Mouse (Mus musculus): ENCODE measurements around the gene Klhl35.

Klhl35 gene

DNA sequence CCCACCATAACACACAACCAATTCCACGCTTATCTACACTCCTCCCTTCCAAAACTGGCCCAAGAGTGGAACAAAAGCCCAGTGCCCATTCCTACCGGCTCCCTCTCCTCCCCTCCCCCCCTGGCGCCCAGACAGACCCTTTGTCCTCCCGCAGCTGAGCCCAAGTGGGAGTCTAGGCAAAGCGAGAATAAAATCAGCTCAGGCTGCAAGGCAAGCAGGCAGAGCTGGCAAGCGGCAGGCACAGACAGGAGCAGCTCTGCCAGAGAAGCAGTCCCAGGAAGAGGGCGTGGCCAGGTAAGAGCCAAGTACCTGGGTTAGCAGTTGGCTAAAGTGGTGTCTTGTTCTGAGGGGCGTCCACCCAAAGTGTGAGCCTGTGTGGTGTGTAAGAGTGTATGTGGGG lies at the start of gene Klhl35:
TSS of gene Klhl35 (plus strand) at position 194 of the 400 bp plus-strand sequence.
- DNase-seq (ENCODE audit: low spot score) = no peak

DNA sequence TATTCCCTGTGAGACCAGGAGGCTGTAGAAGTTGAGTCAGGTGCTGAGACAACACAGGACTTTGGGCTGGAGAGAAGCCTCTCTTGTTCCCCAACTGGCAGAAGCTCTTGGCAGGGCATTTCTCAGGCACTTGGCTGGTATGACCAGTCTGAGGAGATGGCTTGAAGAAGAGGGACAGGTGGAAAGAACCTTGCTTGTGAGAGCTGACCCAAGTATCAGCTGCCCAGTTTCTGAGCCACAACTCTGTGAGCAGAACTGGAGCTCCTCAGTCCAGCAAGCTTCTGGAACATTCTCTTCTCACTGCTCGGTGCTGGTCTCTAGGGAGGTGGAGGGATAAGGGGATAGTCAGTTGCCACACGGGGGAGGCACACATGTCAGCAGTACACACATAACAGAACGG lies 46.5 kb upstream of the Klhl35 start:
- DNase-seq (ENCODE audit: low spot score) = no peak

DNA sequence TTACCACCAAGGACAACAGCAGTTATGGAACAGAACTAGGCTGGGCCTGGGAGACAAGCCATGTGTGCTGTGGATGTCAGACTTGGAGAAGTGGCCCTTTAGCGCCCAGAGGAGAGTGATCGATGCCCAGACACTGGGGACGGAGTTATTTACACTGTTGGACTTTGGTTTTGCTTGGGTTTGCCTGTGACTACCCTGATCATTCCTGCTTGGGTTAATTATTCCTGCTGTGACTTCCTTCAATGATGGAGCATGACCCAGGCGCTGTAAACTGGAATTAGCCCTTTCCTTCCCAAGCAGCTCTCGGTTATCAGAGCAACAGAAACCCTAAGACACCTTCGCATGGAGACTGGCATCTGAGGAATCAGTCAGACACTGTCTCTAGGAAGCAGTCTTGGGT lies 44.8 kb upstream of the Klhl35 start:
- no peak for DNase-seq (ENCODE audit: low spot score)

DNA sequence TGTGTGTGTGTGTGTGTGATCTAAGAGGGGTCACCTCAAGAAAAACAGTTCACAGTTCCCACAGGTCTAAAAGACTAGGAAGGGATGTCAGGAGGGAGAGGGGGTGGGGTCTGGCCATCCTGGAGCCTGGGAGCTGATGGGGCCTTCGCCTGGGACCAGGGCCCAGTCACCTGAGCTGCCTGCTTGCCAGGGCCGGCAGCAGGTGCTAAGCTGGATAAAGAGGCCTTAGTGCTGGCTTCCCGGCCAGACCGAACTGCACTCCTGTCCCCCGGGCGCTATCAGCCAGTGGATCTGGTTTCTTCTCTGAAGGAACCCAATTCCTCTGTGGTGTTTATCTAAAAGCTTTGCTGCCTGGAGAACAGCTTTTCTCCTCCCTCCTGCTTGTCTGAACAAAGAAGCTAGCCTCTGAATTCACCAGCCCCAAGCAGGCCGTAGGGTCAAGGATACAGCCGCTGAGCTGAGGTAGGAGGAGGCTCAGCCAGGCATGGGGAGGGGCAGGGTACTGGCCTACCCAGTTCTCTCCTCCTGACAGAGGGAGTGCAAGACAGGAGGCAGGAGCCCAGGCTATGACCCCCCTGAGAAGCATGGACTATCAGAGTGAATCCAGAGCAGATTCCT lies 41.2 kb upstream of the Klhl35 start:
- no peak for DNase-seq (ENCODE audit: low spot score)

DNA sequence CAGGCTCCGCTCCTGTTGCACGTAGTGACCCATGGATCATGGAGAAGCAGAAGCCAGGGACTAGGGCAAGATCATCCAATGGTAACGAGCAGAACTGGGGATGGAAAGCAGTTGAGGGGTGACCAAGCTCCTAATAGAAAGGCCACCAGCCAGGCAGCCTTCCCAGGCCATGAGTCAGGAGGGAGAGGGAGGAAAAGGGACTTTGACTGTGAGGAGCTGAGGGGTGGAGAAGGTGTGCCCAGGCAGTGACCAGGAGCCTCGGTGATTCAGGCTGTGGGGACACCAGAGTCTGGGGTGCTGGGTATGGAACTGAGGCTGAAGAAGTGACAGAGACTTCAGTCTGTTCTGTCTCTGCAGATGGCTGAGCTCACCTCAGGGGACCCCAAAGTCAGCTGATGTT lies 40.1 kb upstream of the Klhl35 start:
- DNase-seq (ENCODE audit: low spot score) = no peak

DNA sequence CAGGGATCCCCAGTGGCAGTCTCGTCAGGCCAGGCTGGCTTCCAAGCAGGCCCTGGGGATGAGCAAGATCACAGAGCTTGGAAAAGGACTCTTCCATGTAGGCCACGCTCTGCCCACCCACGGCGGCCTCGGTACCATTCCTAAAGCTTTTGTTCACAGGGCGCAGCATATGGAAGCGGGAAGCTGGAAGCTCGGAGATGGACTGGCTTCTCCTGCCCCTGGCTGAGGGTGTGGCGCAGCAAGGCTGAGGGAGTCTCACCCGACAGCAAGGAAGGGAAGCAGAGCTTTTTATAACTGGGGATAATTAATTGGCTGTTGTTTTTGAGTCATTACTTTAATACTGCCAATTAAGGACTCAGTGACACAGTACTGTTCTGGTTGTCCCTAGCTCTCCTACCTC lies 38.8 kb upstream of the Klhl35 start:
- no peak for DNase-seq (ENCODE audit: low spot score)

DNA sequence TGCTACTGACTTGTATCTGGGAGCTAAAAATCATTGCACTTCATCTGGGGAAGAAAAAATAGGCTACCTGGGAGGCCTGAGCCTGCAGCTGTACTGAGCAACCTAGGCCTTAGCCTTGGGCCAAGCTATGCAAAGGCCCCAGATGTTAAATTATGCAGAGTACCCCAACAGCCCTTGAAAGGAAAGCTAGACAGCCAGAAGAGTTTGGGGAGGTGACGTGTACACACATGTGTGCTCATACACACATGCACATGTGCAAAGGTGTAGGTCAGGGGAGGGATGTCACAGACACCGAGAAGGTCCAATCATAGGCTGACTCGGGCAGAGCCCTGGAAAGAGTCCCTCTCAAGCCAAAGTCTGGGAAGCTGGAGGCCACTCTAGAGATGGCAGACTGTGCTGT lies 37.8 kb upstream of the Klhl35 start:
- DNase-seq (ENCODE audit: low spot score) = no peak

DNA sequence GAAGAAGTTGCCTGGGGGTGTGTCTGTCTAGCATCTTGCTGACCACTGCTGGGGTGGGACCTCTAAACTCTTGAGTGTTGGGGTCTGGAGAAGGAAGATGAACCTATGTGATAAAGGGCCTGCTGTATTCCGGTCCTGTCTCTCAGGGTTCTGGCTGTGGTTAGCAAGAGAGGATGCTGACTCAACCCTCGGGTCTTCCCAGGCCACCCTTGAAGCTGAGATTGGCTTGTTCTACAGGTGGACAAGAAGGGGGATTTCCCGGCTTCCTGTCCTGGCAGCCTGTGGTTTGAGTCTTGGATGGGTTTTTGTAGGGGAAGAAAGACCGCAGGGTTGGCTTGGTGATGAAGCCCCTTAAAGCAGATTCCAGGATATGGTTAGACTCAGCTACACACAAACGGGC lies 37.0 kb upstream of the Klhl35 start:
- DNase-seq (ENCODE audit: low spot score) = no peak

DNA sequence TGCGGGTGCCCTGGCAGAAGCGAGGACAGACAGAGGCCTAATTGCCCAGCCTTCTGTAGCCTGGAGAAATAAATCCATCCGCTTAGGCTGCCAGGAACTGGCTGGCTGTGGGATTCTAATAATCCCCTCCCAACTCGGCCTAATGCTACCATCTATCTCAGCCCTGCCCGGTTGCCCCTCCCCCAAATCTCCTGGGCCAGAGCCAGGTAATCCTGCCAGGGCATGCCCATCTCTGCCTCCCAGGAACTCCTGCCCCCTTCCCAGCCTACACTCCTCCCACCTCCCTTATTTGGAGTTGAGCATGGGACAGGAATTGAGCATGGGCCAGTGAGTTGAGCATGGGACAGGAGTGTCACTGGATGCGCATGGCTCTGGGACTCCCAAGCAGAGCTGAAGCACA lies 36.0 kb upstream of the Klhl35 start:
- peak; percentile 63 for DNase-seq (ENCODE audit: low spot score)

DNA sequence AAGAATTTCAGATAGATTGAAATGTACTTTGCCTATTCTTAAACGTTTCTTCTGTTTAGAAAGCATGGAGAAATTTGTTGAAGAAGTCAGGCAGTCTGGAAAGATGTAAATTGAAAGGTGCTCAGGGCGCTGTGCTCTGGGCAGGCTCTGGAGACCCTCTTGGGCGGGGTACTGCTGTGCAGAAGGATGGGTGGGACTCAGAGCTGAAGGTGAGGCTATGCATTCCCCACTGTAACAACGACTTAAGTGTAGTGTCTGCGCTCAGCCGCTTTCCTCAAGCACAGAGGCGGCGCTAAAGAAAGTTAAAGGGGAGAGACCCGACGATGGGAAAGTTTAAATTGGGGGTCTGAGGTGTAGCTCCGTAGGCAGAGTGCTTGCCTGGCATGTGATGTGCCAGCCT lies 35.6 kb upstream of the Klhl35 start:
- DNase-seq (ENCODE audit: low spot score) = no peak

DNA sequence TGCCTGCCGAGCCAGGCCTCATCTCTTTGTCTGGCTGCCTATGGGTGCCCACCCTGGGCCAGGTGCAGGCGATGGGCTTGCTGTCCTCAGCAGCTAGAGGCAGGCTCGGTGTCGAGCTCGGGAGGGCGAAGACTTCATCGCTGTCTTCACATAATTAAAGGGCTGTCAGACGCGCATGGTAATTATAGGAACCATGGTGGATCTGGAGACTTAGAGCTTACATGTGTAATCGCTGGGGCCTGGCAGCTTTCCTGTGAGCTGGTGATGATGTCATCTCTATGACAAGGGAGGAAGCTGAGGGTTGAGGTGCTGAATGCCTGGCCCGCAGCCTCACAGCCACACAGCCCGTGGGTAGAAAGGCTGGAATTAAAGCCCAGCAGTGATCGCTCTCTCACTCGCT lies 33.6 kb upstream of the Klhl35 start:
- no peak for DNase-seq (ENCODE audit: low spot score)

DNA sequence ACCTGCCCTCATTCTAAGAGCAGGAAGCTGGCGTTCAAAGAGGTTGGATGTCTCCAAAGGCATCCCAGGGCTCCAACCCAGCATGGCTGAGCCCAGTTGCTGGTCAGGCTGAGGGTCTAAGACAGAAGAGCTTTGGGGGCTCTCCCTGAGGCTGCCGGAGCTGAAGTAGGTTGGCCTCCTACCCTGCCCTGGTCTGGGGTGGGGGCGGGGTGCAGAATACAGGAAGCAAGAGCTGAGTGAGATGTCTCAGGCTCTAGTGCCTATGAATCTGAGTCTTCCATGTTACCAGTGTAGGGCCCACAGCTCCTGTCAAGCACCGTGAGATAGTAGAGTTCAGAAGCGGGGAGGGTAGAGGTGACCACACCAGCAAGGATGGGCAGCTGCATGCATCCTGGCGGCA lies 32.9 kb upstream of the Klhl35 start:
- DNase-seq (ENCODE audit: low spot score) = no peak

DNA sequence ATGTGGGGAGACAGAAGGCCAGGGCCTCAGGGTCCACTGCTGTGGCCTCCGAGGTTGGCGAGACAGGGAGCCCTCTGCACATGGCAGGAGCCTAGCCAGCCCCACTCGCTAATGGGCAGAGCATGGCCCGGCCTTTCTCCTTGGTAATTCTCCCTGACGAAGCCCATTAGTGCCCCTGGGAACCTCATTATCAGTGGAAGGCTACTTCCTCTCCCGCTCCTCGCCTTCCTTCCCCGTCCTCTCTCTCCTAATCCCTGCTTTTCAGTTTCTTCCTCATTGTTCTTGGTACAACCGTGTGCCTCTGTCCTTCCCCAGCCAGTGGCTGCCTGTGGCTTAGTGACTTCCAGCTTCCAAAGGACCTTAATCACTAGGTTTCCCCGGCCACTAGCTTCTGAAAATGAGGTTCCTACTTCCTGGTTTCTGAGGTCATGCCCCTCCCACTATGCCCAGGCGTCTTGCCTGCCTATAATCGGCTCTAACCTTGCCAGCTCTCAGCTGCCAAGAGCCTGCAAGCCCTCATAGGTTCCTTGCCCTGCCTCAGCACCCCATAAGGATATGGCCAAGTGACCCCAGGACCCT lies 31.0 kb upstream of the Klhl35 start:
- peak; percentile 50 for DNase-seq (ENCODE audit: low spot score)

DNA sequence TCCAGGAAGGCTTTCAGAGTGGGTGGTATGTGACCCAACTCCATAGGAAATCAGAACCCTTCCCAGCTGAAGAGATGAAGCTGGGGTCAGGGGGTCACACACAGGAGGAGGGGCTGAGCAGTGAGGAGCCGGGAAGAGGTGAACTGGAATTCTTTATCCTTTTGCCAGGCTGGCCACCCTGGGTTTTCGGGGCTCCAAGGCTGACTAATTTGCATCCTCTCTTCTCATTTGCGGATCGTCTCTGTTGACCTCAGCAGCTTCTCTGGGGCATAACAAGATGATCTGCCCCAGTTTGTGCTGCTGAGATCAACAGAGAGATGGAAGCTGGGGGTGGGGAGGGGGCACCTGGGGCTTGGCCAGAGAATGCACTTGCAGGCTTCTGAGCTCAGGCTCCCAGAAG lies 29.3 kb upstream of the Klhl35 start:
- DNase-seq (ENCODE audit: low spot score) = peak; percentile 54

DNA sequence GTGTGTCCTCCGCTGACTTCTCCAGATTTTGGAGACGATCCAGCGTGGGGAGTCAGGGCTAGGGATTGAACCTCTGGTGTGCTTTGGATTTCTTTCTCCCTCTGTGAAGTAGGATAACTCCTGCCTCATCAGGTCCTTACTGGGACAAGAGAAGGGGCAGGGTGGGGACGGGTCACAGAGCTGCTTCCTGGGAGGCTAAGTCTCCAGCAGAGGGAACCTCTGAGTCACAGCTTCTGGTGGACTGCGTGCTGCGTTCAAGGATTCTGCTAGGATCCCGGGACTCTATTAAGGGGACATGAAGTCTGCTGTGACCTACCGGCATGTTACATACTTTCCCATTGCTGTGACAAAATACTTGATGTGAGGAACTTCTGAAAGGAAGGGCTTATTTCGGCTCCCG lies 26.9 kb upstream of the Klhl35 start:
- no peak for DNase-seq (ENCODE audit: low spot score)

DNA sequence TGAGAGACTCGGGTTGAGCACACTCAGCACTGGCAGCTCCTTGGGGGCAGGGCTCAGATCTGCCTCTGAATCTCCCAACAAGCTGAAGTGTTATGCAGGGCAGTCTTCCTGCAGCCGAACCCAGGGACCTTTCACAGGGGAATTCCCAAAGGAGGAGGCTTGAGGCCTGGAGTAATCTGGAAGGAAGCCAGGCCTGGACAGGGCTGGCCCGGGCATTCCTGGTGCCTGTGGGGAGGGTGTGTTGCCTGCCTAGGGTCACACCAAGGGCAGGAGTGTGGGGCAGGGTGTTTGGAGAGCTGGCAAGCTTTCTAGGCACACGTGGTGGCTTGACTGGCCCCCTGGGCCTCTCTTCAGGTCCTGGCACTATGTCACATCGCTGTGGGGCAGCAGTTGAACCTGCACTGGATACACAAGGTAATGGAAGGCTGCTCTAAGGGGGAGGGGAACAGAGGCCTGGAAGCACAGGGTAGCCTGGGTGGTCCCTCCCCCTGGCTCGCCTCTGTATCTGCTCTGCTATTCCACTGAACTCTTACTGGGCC lies 24.2 kb upstream of the Klhl35 start:
- DNase-seq (ENCODE audit: low spot score) = peak; percentile 34

DNA sequence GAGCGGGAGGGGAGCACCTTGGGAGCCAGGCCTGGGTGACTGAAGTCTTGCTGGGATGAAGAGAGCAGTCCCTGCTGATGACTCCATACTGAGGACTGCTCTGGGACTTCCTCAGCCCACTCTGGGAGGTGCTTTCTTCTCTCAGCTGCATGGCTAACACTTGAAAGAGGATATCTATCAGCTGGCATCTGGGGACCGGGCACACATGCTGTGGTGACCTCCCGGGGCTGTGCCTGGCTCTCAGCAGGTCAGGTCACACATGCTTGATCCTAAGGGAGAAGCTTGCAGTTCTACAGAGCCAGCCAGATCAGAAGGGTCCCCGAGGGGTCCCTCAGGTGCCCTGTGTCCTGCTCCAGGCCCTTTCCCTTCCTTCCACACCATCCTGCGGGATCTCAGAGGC lies 22.6 kb upstream of the Klhl35 start:
- no peak for DNase-seq (ENCODE audit: low spot score)

DNA sequence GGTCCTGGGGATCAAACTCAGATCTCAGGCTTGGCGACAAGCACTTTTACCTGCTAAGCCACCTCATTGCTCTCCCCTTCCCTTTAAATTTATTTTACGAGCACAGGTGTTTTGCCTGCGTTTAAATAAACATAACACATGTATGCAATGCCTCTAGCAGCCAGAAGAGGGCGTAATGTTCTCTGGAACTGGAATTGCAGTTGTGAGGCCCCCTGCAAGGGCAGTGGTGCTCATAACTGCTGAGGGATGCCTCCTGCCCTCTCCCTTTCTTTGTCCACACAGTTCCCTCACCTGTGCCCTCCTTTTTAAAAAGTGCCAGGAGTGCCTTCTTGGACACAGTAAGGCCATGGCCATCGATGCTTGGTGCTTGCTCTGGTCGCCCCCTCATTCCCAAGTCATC lies 21.8 kb upstream of the Klhl35 start:
- no peak for DNase-seq (ENCODE audit: low spot score)

DNA sequence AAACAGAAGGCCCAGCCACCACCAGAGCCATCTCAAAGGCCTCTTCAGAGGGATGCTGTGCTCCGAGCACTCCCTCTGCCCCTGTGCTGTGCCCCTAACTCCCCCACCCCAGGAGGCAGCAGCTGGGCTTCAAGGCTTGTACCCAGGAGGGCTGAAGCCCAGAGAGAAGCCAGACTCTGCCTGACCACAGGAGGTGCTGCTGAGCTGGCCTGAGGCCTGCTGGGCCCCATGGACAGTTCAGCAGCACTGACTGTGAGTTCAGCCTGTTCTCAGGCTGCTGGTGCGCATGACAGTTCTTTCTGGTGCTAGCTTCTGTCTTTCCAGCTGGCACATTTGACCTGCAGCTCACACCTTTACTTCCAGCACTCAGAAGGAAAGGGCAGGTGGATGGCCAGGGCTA lies 20.0 kb upstream of the Klhl35 start:
- peak; percentile 68 for DNase-seq (ENCODE audit: low spot score)

DNA sequence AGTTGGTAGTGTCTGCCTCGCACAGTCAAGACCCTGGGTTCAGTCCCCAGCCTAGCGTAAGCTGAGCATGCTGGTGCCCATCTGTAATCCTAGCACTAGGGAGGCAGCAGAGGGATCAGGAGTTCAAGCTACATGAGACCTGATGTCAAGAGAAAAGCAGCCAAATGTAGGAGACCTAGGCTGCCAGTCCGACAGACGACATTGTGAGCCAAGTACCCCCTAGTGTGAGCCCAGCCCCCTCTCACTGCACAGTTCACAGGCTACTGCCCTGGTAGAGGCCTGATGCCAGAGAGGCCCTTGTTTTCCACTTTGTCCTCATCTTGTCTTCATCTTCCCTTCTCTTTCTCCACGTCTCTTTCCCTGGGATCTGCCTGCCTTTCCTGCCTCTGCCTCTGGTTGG lies 18.5 kb upstream of the Klhl35 start:
- no peak for DNase-seq (ENCODE audit: low spot score)

DNA sequence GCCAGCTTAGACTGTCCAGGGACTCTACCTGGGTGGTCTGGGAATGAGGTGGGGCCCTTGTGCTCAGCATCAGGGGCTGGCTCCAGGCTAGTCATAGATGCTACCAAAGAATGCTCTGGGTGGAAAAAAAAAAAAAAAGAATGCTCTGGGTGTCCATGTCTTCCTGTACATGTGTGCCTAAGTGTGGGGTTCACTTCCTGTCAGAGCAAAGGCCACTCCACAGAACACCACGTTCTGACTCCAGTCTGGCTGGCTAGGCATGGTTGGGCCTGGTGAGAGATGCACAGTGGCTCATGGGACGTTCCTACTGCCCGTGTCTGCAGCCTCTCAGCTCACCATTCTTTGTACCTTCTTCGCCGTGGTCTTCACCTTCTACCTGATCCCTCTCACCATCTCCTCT lies 17.2 kb upstream of the Klhl35 start:
- no peak for DNase-seq (ENCODE audit: low spot score)

DNA sequence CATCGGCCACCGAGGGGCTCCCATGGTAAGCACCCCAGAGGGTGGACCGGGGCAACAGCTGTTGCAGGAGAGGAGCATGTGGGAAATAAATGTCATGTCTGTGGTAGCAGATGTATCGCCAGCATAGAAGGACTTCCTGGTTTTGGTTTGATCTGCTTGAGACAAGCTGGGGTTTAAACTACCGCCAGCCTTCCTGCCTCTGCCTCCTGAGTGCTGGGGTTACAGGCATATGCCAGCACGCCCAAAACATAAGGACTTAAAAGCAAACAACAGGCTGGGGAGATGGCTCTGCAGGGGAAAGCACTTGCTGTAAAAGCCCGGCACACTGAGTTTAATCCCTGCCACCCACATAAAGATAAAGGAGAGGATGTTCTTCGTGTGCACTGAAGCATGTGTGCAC lies 16.7 kb upstream of the Klhl35 start:
- DNase-seq (ENCODE audit: low spot score) = no peak

DNA sequence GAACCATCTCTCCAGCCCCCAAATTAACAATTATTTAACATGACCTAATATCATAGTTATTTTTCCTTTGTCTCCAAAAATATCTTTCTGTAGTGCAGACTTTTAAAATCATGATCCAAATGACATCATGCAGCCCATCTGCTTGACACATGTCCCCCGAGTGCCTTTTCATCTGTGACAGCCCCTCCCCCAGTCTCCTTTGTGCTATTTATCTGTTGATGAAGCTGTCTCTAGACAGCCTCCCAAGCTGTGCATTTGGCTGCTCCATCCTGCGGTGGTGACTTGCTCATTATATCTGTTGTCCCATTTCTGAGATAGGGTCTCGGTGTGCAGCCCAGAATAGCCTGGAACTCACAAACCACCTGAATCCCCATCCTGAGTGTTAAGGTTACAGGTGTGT lies 16.1 kb upstream of the Klhl35 start:
- peak; percentile 64 for DNase-seq (ENCODE audit: low spot score)

DNA sequence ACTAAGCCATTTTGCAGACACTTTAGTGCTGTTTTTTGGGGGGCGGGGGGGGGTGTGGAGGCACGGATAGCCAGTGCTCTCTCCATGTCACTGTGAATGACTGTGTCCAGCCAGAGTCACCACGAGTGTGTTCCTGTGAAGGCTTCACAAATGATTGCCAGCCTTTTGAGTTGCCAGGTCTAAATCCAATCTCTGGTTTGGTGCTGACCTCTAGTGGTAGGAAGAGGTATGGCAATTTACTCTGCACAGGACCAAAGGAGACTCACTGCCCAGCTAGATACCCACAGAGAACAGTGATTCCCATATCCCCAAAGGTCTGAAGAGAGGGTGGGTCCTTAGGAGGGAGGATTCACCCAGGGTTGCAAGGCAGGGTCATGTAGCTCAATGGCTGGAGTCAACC lies 15.1 kb upstream of the Klhl35 start:
- peak; percentile 95 for DNase-seq (ENCODE audit: low spot score)
